Mouse (Mus musculus): ENCODE data around the gene Ifne. TPM values are rescaled to one million over a fixed set of nuclear protein-coding genes. Genes with fewer than 3 reads are reported as not detected.

The Ifne gene
- polyA plus RNA-seq, 1 experiment from 2014 or later: not detected

- Histone ChIP-seq H3K9ac (ENCODE audit: low read length) (no peak overlapping the region), H3K36me3 (ENCODE audit: control insufficient read depth, insufficient read depth, low read length) (no peaks in the 10 kb centered on the region), H3K27ac (ENCODE audit: low read depth, low read length) (no peak overlapping the region), H3K27me3 (ENCODE audit: control insufficient read depth, insufficient read depth, low read length) (no peaks in the 10 kb centered on the region), H3K4me3 (ENCODE audit: low read depth, low read length) (no peak overlapping the region), H3K9me3 (ENCODE audit: control insufficient read depth, low read length) (no peaks in the 10 kb centered on the region), H3K4me2 (ENCODE audit: low read depth) (no peak overlapping the region), H3K4me1 (ENCODE audit: control insufficient read depth, insufficient read depth, low read length) (no peaks in the 10 kb centered on the region)
- DNase-seq (ENCODE audit: low spot score) (no peak), ATAC-seq (ENCODE audit: insufficient read depth, low FRiP score, low TSS enrichment) (no peak)
- WGBS: 87% methylated on average over 1 of the region's 1 CpGs
Observed at GRCm38 (mm10) chr4:88913984-88914383, 34.0 kb upstream of the Ifne start.

DNA sequence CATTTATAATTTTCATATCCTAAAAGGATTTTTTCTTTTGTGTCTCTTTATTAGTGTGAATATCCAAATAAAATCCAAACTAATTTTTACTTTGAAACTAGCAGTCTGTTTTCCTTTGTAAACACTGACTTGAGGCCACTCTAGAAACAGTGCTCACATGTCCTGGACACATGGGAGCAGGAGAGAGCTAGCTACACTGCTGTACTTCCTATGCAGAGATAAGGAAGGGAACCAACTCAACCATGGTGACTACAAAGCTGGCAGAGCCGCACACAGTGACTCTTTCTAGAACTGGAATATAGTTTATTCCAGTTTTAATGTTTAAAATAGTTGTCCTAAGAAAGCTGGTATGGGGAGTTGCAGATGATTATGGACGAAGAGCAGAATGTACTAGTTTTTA, 32.9 kb upstream of the Ifne start:
- H3K4me1 ChIP-seq (ENCODE audit: control insufficient read depth, insufficient read depth, low read length): no peaks in the 10 kb centered on the region
- ATAC-seq (ENCODE audit: insufficient read depth, low FRiP score, low TSS enrichment): no peak
- no peak overlapping the region for H3K4me3 ChIP-seq (ENCODE audit: low read depth, low read length)
- H3K9ac ChIP-seq (ENCODE audit: low read length): no peak overlapping the region
- H3K4me2 ChIP-seq (ENCODE audit: low read depth): no peak overlapping the region
- H3K27ac ChIP-seq (ENCODE audit: low read depth, low read length): no peak overlapping the region
- WGBS: 88% methylated on average over 2 of the region's 2 CpGs
- no peaks in the 10 kb centered on the region for H3K9me3 ChIP-seq (ENCODE audit: control insufficient read depth, low read length)
- no peaks in the 10 kb centered on the region for H3K36me3 ChIP-seq (ENCODE audit: control insufficient read depth, insufficient read depth, low read length)
- DNase-seq (ENCODE audit: low spot score): no peak
- no peaks in the 10 kb centered on the region for H3K27me3 ChIP-seq (ENCODE audit: control insufficient read depth, insufficient read depth, low read length)

GRCm38 (mm10) chr4:88912187-88912586, 32.2 kb upstream of the Ifne start:
- Histone ChIP-seq H3K27me3 (ENCODE audit: control insufficient read depth, insufficient read depth, low read length) (no peaks in the 10 kb centered on the region), H3K9ac (ENCODE audit: low read length) (no peak overlapping the region), H3K4me1 (ENCODE audit: control insufficient read depth, insufficient read depth, low read length) (no peaks in the 10 kb centered on the region), H3K27ac (ENCODE audit: low read depth, low read length) (no peak overlapping the region), H3K4me2 (ENCODE audit: low read depth) (no peak overlapping the region), H3K36me3 (ENCODE audit: control insufficient read depth, insufficient read depth, low read length) (no peaks in the 10 kb centered on the region), H3K9me3 (ENCODE audit: control insufficient read depth, low read length) (no peaks in the 10 kb centered on the region), H3K4me3 (ENCODE audit: low read depth, low read length) (no peak overlapping the region)
- ATAC-seq (ENCODE audit: insufficient read depth, low FRiP score, low TSS enrichment): no peak
- whole genome bisulfite sequencing: 45% methylated on average over 9 of the region's 9 CpGs
- DNase-seq (ENCODE audit: low spot score): no peak

- no peak for ATAC-seq (ENCODE audit: insufficient read depth, low FRiP score, low TSS enrichment)
- Histone ChIP-seq H3K27me3 (ENCODE audit: control insufficient read depth, insufficient read depth, low read length) (no peaks in the 10 kb centered on the region), H3K9ac (ENCODE audit: low read length) (no peak overlapping the region), H3K27ac (ENCODE audit: low read depth, low read length) (no peak overlapping the region), H3K4me3 (ENCODE audit: low read depth, low read length) (no peak overlapping the region), H3K36me3 (ENCODE audit: control insufficient read depth, insufficient read depth, low read length) (no peaks in the 10 kb centered on the region), H3K4me2 (ENCODE audit: low read depth) (no peak overlapping the region), H3K9me3 (ENCODE audit: control insufficient read depth, low read length) (no peaks in the 10 kb centered on the region), H3K4me1 (ENCODE audit: control insufficient read depth, insufficient read depth, low read length) (no peaks in the 10 kb centered on the region)
- WGBS: 88% methylated on average over 10 of the region's 10 CpGs
- DNase-seq (ENCODE audit: low spot score): no peak
Observed at GRCm38 (mm10) chr4:88909600-88910534, 29.9 kb upstream of the Ifne start.

- ATAC-seq (ENCODE audit: insufficient read depth, low FRiP score, low TSS enrichment) (no peak), DNase-seq (ENCODE audit: low spot score) (no peak)
- Histone ChIP-seq H3K4me1 (ENCODE audit: control insufficient read depth, insufficient read depth, low read length) (no peaks in the 10 kb centered on the region), H3K27ac (ENCODE audit: low read depth, low read length) (no peak overlapping the region), H3K4me2 (ENCODE audit: low read depth) (no peak overlapping the region), H3K9me3 (ENCODE audit: control insufficient read depth, low read length) (no peaks in the 10 kb centered on the region), H3K27me3 (ENCODE audit: control insufficient read depth, insufficient read depth, low read length) (no peaks in the 10 kb centered on the region), H3K36me3 (ENCODE audit: control insufficient read depth, insufficient read depth, low read length) (no peaks in the 10 kb centered on the region), H3K4me3 (ENCODE audit: low read depth, low read length) (no peak overlapping the region), H3K9ac (ENCODE audit: low read length) (no peak overlapping the region)
Observed at GRCm38 (mm10) chr4:88893201-88893754, 13.3 kb upstream of the Ifne start.

DNA sequence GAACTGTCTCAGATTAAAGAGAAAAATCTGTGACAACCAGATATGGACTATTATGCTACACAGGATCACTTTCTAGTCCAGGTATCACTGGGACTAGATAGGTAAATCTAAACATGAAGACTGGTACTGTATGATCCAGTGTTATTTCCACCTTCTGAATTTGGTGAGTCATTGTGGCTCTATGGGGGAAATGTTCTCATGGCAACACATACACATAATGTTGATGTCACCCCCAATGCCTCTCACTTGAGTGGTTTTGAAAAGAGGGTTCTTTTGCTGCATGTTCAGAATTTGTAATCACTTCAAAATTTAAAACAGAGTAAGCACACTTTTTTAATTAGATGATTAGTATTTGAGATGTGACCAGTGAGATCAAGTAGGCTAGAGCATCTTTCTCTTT, 8.2 kb upstream of the Ifne start:
- Histone ChIP-seq H3K4me2 (ENCODE audit: low read depth) (no peak overlapping the region), H3K4me3 (ENCODE audit: low read depth, low read length) (no peak overlapping the region)
- ATAC-seq (ENCODE audit: insufficient read depth, low FRiP score, low TSS enrichment): no peak

DNA sequence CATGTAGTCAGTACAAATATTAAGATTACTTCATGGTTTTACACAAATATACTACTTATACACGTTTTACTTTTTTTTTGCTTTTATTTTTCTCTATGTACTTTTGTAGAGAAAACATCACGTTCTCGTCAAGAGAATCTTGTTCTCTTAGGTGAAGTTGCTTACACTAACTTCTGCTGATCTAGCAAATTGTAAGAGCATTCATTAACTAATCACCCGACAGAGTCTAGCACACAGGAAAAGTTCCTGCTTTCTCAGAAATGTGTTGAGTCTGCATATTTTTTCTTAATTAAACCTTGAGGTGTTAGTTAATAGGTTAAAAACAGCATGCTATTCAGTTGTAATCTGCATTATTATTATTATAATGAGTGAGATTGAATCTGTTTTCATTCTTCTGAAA, 1.2 kb downstream of the Ifne start:
- no peak overlapping the region for H3K9ac ChIP-seq (ENCODE audit: low read length)
- H3K9me3 ChIP-seq (ENCODE audit: control insufficient read depth, low read length): no peaks in the 10 kb centered on the region
- H3K27me3 ChIP-seq (ENCODE audit: control insufficient read depth, insufficient read depth, low read length): no peaks in the 10 kb centered on the region
- no peaks in the 10 kb centered on the region for H3K4me1 ChIP-seq (ENCODE audit: control insufficient read depth, insufficient read depth, low read length)
- H3K27ac ChIP-seq (ENCODE audit: low read depth, low read length): no peak overlapping the region
- no peak for ATAC-seq (ENCODE audit: insufficient read depth, low FRiP score, low TSS enrichment)
- H3K4me2 ChIP-seq (ENCODE audit: low read depth): no peak overlapping the region
- WGBS: 80% methylated on average over 4 of the region's 4 CpGs
- no peaks in the 10 kb centered on the region for H3K36me3 ChIP-seq (ENCODE audit: control insufficient read depth, insufficient read depth, low read length)
- H3K4me3 ChIP-seq (ENCODE audit: low read depth, low read length): no peak overlapping the region
- no peak for DNase-seq (ENCODE audit: low spot score)

More for the DNA sequence above, 8.2 kb upstream of the Ifne start:
- no peaks in the 10 kb centered on the region for H3K9me3 ChIP-seq (ENCODE audit: control insufficient read depth, low read length)
- H3K9ac ChIP-seq (ENCODE audit: low read length): no peak overlapping the region
- DNase-seq (ENCODE audit: low spot score): no peak
- H3K36me3 ChIP-seq (ENCODE audit: control insufficient read depth, insufficient read depth, low read length): no peaks in the 10 kb centered on the region
- no peaks in the 10 kb centered on the region for H3K4me1 ChIP-seq (ENCODE audit: control insufficient read depth, insufficient read depth, low read length)
- no peak overlapping the region for H3K27ac ChIP-seq (ENCODE audit: low read depth, low read length)
- no peaks in the 10 kb centered on the region for H3K27me3 ChIP-seq (ENCODE audit: control insufficient read depth, insufficient read depth, low read length)

GRCm38 (mm10) chr4:88878246-88878645, 1.8 kb downstream of the Ifne start:
- H3K36me3 ChIP-seq (ENCODE audit: control insufficient read depth, insufficient read depth, low read length): no peaks in the 10 kb centered on the region
- H3K27me3 ChIP-seq (ENCODE audit: control insufficient read depth, insufficient read depth, low read length): no peaks in the 10 kb centered on the region
- H3K4me3 ChIP-seq (ENCODE audit: low read depth, low read length): no peak overlapping the region
- no peak overlapping the region for H3K9ac ChIP-seq (ENCODE audit: low read length)
- ATAC-seq (ENCODE audit: insufficient read depth, low FRiP score, low TSS enrichment) (no peak), DNase-seq (ENCODE audit: low spot score) (no peak)
- WGBS: 47% methylated on average over 10 of the region's 10 CpGs
- no peaks in the 10 kb centered on the region for H3K9me3 ChIP-seq (ENCODE audit: control insufficient read depth, low read length)
- no peaks in the 10 kb centered on the region for H3K4me1 ChIP-seq (ENCODE audit: control insufficient read depth, insufficient read depth, low read length)
- no peak overlapping the region for H3K27ac ChIP-seq (ENCODE audit: low read depth, low read length)
- H3K4me2 ChIP-seq (ENCODE audit: low read depth): no peak overlapping the region

DNA sequence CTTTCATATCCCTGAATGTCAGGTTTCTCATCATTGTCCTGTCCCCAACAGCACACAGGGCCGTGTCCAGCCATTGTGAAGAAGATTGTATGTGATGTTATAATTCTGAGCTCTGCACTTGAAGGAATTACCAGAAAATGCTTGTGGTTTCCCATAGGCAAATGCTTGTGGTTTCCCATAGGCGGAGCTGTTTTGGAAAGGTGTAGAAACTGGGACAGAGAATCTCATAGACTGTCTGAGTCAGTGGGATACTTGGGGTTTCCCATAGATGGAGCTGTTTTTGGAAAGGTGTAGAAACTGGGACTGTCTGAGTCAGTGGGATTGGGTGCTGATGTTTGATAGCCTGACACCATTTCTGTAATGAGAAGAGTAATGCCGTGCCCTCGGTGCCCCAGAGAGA, 3.5 kb downstream of the Ifne start:
- no peak overlapping the region for H3K27ac ChIP-seq (ENCODE audit: low read depth, low read length)
- DNase-seq (ENCODE audit: low spot score): no peak
- H3K27me3 ChIP-seq (ENCODE audit: control insufficient read depth, insufficient read depth, low read length): no peaks in the 10 kb centered on the region
- no peak for ATAC-seq (ENCODE audit: insufficient read depth, low FRiP score, low TSS enrichment)
- no peak overlapping the region for H3K4me3 ChIP-seq (ENCODE audit: low read depth, low read length)
- H3K4me2 ChIP-seq (ENCODE audit: low read depth): no peak overlapping the region
- no peaks in the 10 kb centered on the region for H3K9me3 ChIP-seq (ENCODE audit: control insufficient read depth, low read length)
- H3K36me3 ChIP-seq (ENCODE audit: control insufficient read depth, insufficient read depth, low read length): no peaks in the 10 kb centered on the region
- WGBS: 89% methylated on average over 4 of the region's 4 CpGs
- H3K9ac ChIP-seq (ENCODE audit: low read length): no peak overlapping the region
- no peaks in the 10 kb centered on the region for H3K4me1 ChIP-seq (ENCODE audit: control insufficient read depth, insufficient read depth, low read length)

Measured in neural tube, embryonic 11.5 days (tissue).